Mouse (Mus musculus): ENCODE results near the gene Cct7. TPM values are rescaled to one million over a fixed set of nuclear protein-coding genes. Genes with fewer than 3 reads are reported as not detected.
A peak's percentile ranks its signal among the peaks of the same experiment; 100 is the strongest.

Cct7 gene
- polyA plus RNA-seq, 1 experiment from 2014 or later, result 448 TPM

GRCm38 (mm10) chr6:85504908-85505307, 53.6 kb downstream of the Cct7 start:
- WGBS, result 68% methylated on average over 2 of the region's 2 CpGs
- ATAC-seq (ENCODE audit: low read depth), result no peak
- H3K4me3 ChIP-seq (ENCODE audit: low read length), result no peak overlapping the region
- no peak overlapping the region for H3K9ac ChIP-seq (ENCODE audit: low read length)
- peaks cover 26% of the 10 kb centered on the region for H3K27me3 ChIP-seq (ENCODE audit: control insufficient read depth, insufficient read depth, low read depth, low read length)
- H3K4me1 ChIP-seq (replicated peaks; ENCODE audit: control insufficient read depth, insufficient read depth, low read length), result peaks cover 3% of the 10 kb centered on the region; the same call in 1 of the 2 replicates
- H3K4me2 ChIP-seq (ENCODE audit: low read depth, low read length), result no peak overlapping the region
- no peaks in the 10 kb centered on the region for H3K9me3 ChIP-seq (ENCODE audit: control insufficient read depth, low read length)
- H3K27ac ChIP-seq (ENCODE audit: low read length), result no peak overlapping the region
- H3K36me3 ChIP-seq (ENCODE audit: control insufficient read depth, insufficient read depth, low read length), result no peaks in the 10 kb centered on the region

- Histone ChIP-seq H3K36me3 (ENCODE audit: control insufficient read depth, insufficient read depth, low read length) (no peaks in the 10 kb centered on the region), H3K9ac (ENCODE audit: low read length) (no peak overlapping the region), H3K4me2 (ENCODE audit: low read depth, low read length) (no peak overlapping the region), H3K9me3 (ENCODE audit: control insufficient read depth, low read length) (no peaks in the 10 kb centered on the region), H3K27me3 (ENCODE audit: control insufficient read depth, insufficient read depth, low read depth, low read length) (peaks cover 51% of the 10 kb centered on the region), H3K27ac (ENCODE audit: low read length) (no peak overlapping the region), H3K4me3 (ENCODE audit: low read length) (no peak overlapping the region), H3K4me1 (replicated peaks; ENCODE audit: control insufficient read depth, insufficient read depth, low read length) (peaks cover 13% of the 10 kb centered on the region; the same call in 1 of the 2 replicates)
- 47% methylated on average over 5 of the region's 5 CpGs for WGBS
- ATAC-seq (ENCODE audit: low read depth), result no peak
These were observed 57.3 kb downstream of the Cct7 start for GRCm38 (mm10) chr6:85508602-85509001.

DNA sequence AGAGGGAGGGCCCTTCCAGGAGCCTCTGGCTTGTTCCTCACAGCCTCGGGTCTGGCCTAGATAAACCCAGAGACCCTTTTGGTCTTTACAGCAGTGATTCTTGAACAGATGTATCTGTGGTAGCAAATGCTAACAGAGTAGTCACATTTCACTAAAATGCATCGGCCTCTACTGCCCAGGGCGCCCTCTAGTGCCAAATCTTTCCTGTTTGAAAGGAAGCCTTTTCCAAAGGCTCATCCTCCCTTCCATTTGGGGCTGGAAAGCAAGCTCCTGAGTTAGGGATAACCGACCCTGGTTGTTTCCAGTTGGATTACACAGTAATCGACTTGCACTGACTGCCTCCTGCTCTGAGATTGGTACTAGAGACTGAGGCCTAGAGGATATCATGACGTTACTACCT, 59.2 kb downstream of the Cct7 start:
- WGBS, result 4% methylated on average over 6 of the region's 6 CpGs
- peaks cover 57% of the 10 kb centered on the region for H3K27me3 ChIP-seq (ENCODE audit: control insufficient read depth, insufficient read depth, low read depth, low read length)
- ATAC-seq (ENCODE audit: low read depth), result no peak
- H3K9me3 ChIP-seq (ENCODE audit: control insufficient read depth, low read length), result peaks cover 2% of the 10 kb centered on the region; the same call in 1 of the 2 replicates
- no peak overlapping the region for H3K4me3 ChIP-seq (ENCODE audit: low read length)
- H3K4me1 ChIP-seq (replicated peaks; ENCODE audit: control insufficient read depth, insufficient read depth, low read length), result peaks cover 14% of the 10 kb centered on the region; the same call in 1 of the 2 replicates
- H3K36me3 ChIP-seq (ENCODE audit: control insufficient read depth, insufficient read depth, low read length), result no peaks in the 10 kb centered on the region
- no peak overlapping the region for H3K27ac ChIP-seq (ENCODE audit: low read length)
- H3K9ac ChIP-seq (ENCODE audit: low read length), result no peak overlapping the region
- no peak overlapping the region for H3K4me2 ChIP-seq (ENCODE audit: low read depth, low read length)

DNA sequence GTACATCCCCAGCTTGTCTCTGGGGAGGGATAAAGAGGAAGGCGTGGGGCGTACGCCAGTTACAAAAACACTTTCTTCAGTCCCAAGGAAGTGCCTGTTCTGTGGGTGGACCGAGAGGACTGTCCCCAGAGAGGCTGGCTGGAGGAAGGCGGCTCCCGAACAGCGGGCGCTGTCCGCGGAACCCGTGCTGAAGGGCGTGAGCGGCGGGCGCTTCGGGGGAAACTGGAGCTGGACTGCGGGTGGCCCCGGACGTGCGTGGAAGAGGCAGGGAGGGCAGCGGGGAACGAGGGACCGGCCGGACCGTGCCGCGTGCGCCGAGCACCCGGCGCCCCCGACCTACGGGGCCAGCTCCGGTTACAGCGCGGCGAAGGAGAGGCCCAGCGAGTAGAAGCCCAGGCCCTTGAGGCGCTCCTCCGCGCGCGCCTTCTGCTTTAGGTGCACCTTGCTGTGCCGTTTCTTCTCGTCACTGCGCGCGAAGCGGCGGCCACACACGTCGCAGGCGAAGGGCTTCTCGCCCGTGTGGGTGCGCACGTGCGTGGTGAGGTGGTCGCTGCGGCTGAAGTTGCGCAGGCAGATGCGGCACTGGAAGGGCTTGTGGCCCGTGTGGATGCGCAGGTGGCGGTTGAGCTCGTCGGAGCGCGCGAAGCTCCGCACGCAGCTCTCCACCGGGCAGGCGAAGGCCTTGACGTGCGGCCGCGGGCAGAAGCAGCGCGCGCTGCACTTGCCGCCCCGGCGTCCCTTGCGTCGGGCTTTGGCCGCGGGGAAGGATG, 60.2 kb downstream of the Cct7 start:
- Histone ChIP-seq H3K9ac (ENCODE audit: low read length) (no peak overlapping the region), H3K4me3 (ENCODE audit: low read length) (peak overlapping the region; percentile 31), H3K27me3 (ENCODE audit: control insufficient read depth, insufficient read depth, low read depth, low read length) (peaks cover 65% of the 10 kb centered on the region), H3K27ac (ENCODE audit: low read length) (no peak overlapping the region), H3K4me2 (ENCODE audit: low read depth, low read length) (peak overlapping the region; percentile 37), H3K36me3 (ENCODE audit: control insufficient read depth, insufficient read depth, low read length) (no peaks in the 10 kb centered on the region), H3K4me1 (replicated peaks; ENCODE audit: control insufficient read depth, insufficient read depth, low read length) (peaks cover 14% of the 10 kb centered on the region; the same call in 1 of the 2 replicates), H3K9me3 (ENCODE audit: control insufficient read depth, low read length) (peaks cover 2% of the 10 kb centered on the region; the same call in 1 of the 2 replicates)
- ATAC-seq (ENCODE audit: low read depth), result no peak; the same call in 1 of the 2 replicates
- WGBS, result under 1% methylated on average over 66 of the region's 88 CpGs

GRCm38 (mm10) chr6:85512056-85512440, 60.7 kb downstream of the Cct7 start:
- WGBS, result under 1% methylated on average over 19 of the region's 36 CpGs
- peaks cover 14% of the 10 kb centered on the region; the same call in 1 of the 2 replicates for H3K4me1 ChIP-seq (replicated peaks; ENCODE audit: control insufficient read depth, insufficient read depth, low read length)
- H3K4me3 ChIP-seq (ENCODE audit: low read length), result peak overlapping the region; percentile 31
- H3K4me2 ChIP-seq (ENCODE audit: low read depth, low read length), result peak overlapping the region; percentile 37
- no peak overlapping the region for H3K9ac ChIP-seq (ENCODE audit: low read length)
- no peak for ATAC-seq (ENCODE audit: low read depth)
- no peaks in the 10 kb centered on the region for H3K36me3 ChIP-seq (ENCODE audit: control insufficient read depth, insufficient read depth, low read length)
- peaks cover 2% of the 10 kb centered on the region; the same call in 1 of the 2 replicates for H3K9me3 ChIP-seq (ENCODE audit: control insufficient read depth, low read length)
- H3K27me3 ChIP-seq (ENCODE audit: control insufficient read depth, insufficient read depth, low read depth, low read length), result peaks cover 66% of the 10 kb centered on the region
- H3K27ac ChIP-seq (ENCODE audit: low read length), result no peak overlapping the region

DNA sequence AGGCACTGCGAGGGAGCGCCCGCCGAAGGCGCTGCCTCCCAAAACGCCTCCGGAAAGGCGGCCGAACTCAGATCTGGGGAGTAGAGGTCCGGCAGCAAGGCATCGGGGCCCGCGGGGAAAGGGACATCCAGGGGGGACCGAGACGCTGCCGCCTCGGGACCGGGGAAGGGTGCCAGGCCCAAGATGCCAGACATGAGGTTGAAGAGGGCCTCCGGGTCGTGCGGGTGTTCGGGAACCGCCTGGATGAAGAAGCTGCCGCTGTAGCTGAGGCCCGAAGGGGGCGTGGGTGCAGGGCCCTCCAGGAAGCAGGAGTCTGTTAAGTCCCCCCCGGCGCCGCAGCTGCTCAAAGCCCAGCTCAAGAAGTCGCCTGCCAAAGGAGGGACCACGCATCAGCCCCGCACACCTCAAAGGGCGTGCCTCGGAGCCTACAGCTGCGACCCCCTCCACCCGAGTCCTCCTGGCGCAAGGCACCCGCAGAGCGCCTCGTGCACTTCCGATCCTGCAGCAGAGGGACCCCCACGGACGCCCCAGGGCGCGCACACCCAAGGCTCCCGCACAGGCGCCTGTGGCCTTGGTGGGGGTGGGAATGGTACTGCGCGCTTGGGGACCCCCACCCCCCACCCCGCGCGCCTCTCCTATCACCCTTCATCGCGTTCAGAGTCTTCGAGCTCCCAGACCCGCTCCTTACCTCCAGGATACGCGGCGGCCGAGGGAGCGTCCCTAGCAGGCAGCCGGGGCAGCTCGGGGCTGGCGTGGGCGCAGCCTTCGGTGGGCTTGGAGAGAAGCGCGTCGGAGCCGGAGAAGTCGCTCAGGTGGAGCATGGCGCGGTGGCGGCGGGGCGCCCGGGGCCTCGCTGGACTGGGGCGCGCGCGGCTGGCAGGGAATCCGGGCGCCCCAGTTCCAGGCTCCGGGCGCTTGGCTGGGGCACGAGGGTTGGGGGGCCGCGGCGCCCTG, 61.5 kb downstream of the Cct7 start:
- Histone ChIP-seq H3K4me2 (ENCODE audit: low read depth, low read length) (peak overlapping the region; percentile 71), H3K27ac (ENCODE audit: low read length) (no peak overlapping the region), H3K4me1 (replicated peaks; ENCODE audit: control insufficient read depth, insufficient read depth, low read length) (peaks cover 14% of the 10 kb centered on the region; the same call in 1 of the 2 replicates), H3K9me3 (ENCODE audit: control insufficient read depth, low read length) (peaks cover 2% of the 10 kb centered on the region; the same call in 1 of the 2 replicates), H3K4me3 (ENCODE audit: low read length) (peak overlapping the region; percentile 49), H3K9ac (ENCODE audit: low read length) (no peak overlapping the region), H3K36me3 (ENCODE audit: control insufficient read depth, insufficient read depth, low read length) (no peaks in the 10 kb centered on the region), H3K27me3 (ENCODE audit: control insufficient read depth, insufficient read depth, low read depth, low read length) (peaks cover 66% of the 10 kb centered on the region)
- WGBS, result under 1% methylated on average over 82 of the region's 90 CpGs
- ATAC-seq (ENCODE audit: low read depth), result peak; percentile 34; the same call in 1 of the 2 replicates

GRCm38 (mm10) chr6:85513531-85513910, 62.2 kb downstream of the Cct7 start, which contains the start of gene Egr4:
Gene Egr4, minus strand, starts transcription at chr6:85513589.
- peaks cover 2% of the 10 kb centered on the region; the same call in 1 of the 2 replicates for H3K9me3 ChIP-seq (ENCODE audit: control insufficient read depth, low read length)
- WGBS, result 1% methylated on average over 38 of the region's 38 CpGs
- peak; percentile 69; the same call in 1 of the 2 replicates for ATAC-seq (ENCODE audit: low read depth)
- H3K27ac ChIP-seq (ENCODE audit: low read length), result no peak within 1 kb of the TSS
- peak within 1 kb of the TSS; percentile 49 for H3K4me3 ChIP-seq (ENCODE audit: low read length)
- H3K36me3 ChIP-seq (ENCODE audit: control insufficient read depth, insufficient read depth, low read length), result no peaks in the 10 kb centered on the region
- H3K9ac ChIP-seq (ENCODE audit: low read length), result no peak within 1 kb of the TSS
- H3K27me3 ChIP-seq (ENCODE audit: control insufficient read depth, insufficient read depth, low read depth, low read length), result peaks cover 63% of the 10 kb centered on the region
- peak within 1 kb of the TSS; percentile 71 for H3K4me2 ChIP-seq (ENCODE audit: low read depth, low read length)
- peaks cover 14% of the 10 kb centered on the region; the same call in 1 of the 2 replicates for H3K4me1 ChIP-seq (replicated peaks; ENCODE audit: control insufficient read depth, insufficient read depth, low read length)

GRCm38 (mm10) chr6:85515941-85516340, 64.6 kb downstream of the Cct7 start:
- Histone ChIP-seq H3K9ac (ENCODE audit: low read length) (no peak overlapping the region), H3K9me3 (ENCODE audit: control insufficient read depth, low read length) (peaks cover 2% of the 10 kb centered on the region; the same call in 1 of the 2 replicates), H3K4me2 (ENCODE audit: low read depth, low read length) (no peak overlapping the region), H3K36me3 (ENCODE audit: control insufficient read depth, insufficient read depth, low read length) (no peaks in the 10 kb centered on the region), H3K4me3 (ENCODE audit: low read length) (no peak overlapping the region), H3K27me3 (ENCODE audit: control insufficient read depth, insufficient read depth, low read depth, low read length) (peaks cover 50% of the 10 kb centered on the region), H3K27ac (ENCODE audit: low read length) (no peak overlapping the region), H3K4me1 (replicated peaks; ENCODE audit: control insufficient read depth, insufficient read depth, low read length) (peaks cover 14% of the 10 kb centered on the region; the same call in 1 of the 2 replicates)
- no peak for ATAC-seq (ENCODE audit: low read depth)
- 71% methylated on average over 4 of the region's 4 CpGs for WGBS
